Mouse (Mus musculus): Measurements from ENCODE around the gene Tulp2.
A peak's percentile ranks its signal among the peaks of the same experiment; 100 is the strongest.

DNA sequence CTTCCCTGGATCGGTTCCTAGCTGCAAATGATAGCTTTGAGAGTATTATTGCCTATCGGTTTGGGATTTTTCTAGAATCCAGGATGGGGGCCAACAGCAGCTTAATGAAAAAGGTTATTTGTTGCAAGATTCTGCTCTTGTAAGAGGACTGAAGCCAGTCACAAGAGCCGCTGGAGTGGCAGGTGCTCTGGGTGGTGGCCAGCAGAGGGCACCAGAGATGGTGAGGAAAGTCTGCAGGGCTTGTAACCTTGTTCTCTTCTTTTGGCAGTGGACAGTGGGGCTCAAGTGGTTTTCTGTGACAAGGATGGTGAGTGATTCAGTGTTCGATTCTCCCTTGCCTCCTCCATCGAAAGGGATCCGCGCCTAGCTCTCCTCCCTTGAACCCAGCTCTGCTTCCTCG lies 74.1 kb downstream of the Tulp2 start:
- TF ChIP-seq CTCF (IDR thresholded peaks at IDR 0.05; ENCODE audit: extremely low read depth, insufficient read depth, low read length): peak; percentile 74
- TF ChIP-seq POLR2A (IDR thresholded peaks at IDR 0.05; ENCODE audit: extremely low read depth, insufficient read depth, low read length): no peak

Data from cortical plate, adult 2 months (tissue).